Mouse (Mus musculus): ENCODE measurements at regions not wholly inside any gene's neighbourhood (a gene's known extent, or its start where the extent isn't known, plus 50 kb on each side); places are given as distances from the start of the nearest gene placed in this dataset.

DNA sequence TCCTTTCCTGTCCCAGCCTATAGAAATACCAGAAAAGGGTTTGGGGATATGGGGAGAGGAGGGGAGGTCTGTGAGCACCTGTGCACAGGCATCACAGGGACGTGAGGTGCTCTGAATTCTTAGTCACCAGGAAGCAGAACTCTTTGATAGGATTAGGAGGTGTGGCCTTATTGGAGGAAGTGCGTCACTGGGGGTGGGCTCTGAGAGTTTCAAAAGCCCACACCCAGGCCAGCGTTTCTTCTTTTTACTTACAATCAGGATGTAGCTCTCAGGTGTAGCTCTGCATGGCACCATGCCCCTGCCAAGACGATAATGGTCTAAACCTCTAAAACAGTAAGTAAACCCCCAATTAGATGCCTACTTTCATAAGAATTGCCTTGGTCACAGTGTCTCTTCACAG is 162.6 kb upstream of the Ank start:
- Histone ChIP-seq H3K4me1 (ENCODE audit: control insufficient read depth, insufficient read depth, low read length) (no peaks in the 10 kb centered on the region), H3K9me3 (ENCODE audit: control insufficient read depth, low read length) (no peaks in the 10 kb centered on the region), H3K4me2 (replicated peaks; ENCODE audit: low read depth, low read length, severe bottlenecking) (no peak overlapping the region), H3K9ac (ENCODE audit: low read depth, low read length, severe bottlenecking) (no peak overlapping the region), H3K27ac (replicated peaks; ENCODE audit: low read depth, low read length) (no peak overlapping the region), H3K27me3 (ENCODE audit: control insufficient read depth, insufficient read depth, low read length) (no peaks in the 10 kb centered on the region), H3K36me3 (ENCODE audit: control insufficient read depth, insufficient read depth, low read length) (no peaks in the 10 kb centered on the region), H3K4me3 (replicated peaks; ENCODE audit: low read length) (no peak overlapping the region)
- ATAC-seq (ENCODE audit: low FRiP score, low read depth) (no peak), DNase-seq (ENCODE audit: low spot score) (no peak)
- no peak for TF ChIP-seq POLR2A (IDR thresholded peaks at IDR 0.05; ENCODE audit: borderline replicate concordance, extremely low read depth, insufficient read depth, insufficient read length)
- 73% methylated on average over 4 of the region's 4 CpGs for WGBS

DNA sequence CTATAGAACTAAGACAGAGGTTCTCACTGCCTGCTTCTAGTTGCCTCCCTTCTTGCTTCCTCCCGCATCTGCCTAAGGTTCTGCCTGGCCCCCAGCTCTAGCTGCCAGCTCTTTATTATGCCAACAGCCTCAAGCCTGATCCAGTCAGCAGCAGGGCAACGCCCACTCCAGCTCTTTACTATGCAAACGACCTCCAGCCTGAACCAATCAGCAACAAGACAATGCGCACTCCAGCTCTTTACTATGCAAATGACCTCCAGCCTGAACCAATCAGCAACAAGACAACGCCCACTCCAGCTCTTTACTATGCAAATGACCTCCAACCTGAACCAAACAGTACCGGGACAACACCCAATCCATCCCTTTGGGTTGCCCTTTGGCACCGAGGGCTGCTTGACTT is 162.2 kb upstream of the Ank start:
- DNase-seq (ENCODE audit: low spot score) (no peak), ATAC-seq (ENCODE audit: low FRiP score, low read depth) (no peak)
- Histone ChIP-seq H3K27me3 (ENCODE audit: control insufficient read depth, insufficient read depth, low read length) (no peaks in the 10 kb centered on the region), H3K9ac (ENCODE audit: low read depth, low read length, severe bottlenecking) (no peak overlapping the region), H3K4me3 (replicated peaks; ENCODE audit: low read length) (no peak overlapping the region), H3K4me2 (replicated peaks; ENCODE audit: low read depth, low read length, severe bottlenecking) (no peak overlapping the region), H3K9me3 (ENCODE audit: control insufficient read depth, low read length) (no peaks in the 10 kb centered on the region), H3K36me3 (ENCODE audit: control insufficient read depth, insufficient read depth, low read length) (no peaks in the 10 kb centered on the region), H3K4me1 (ENCODE audit: control insufficient read depth, insufficient read depth, low read length) (no peaks in the 10 kb centered on the region), H3K27ac (replicated peaks; ENCODE audit: low read depth, low read length) (no peak overlapping the region)
- no peak for TF ChIP-seq POLR2A (IDR thresholded peaks at IDR 0.05; ENCODE audit: borderline replicate concordance, extremely low read depth, insufficient read depth, insufficient read length)
- 68% methylated on average over 7 of the region's 7 CpGs for WGBS

DNA sequence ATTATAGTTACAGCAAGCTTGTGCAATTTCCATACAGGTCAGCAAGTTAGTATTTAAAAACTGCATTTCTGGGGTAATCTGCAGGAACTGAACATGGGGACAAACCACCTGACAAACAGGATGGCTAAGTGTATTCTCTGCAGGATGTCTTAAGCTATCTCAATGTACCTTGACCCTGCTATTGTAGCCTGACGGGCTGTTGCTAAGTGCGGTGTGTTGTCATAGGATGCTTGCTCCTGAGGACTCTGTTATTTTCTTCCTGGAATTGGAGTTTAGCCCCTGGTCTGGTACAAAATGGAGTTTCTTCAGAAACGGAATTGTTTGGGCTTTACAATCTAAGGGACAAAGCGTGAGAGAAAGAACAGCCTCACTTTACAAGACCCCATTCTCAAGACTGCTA is 161.4 kb upstream of the Ank start:
- WGBS = 90% methylated on average over 4 of the region's 4 CpGs

DNA sequence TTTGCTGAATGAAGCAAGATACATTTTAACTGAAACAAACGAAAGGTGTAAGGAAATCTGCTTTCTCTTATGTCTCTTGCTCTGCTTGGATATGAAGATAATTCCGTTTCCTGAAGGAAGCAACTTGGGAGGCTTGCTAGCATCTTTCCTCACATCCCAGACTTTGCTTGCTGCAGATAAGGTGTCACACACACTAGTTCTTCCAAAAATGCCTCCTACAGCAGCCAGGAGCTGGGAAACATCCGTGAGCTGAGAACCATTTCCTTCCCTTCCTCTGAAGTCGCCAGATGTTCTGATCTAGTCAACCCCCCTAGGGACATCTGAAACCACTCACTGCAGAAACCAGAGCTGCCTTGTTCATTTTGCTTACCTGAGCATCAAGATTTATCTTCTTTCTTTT is 157.8 kb upstream of the Ank start:
- 24% methylated on average over 4 of the region's 4 CpGs for WGBS
- TF ChIP-seq POLR2A (IDR thresholded peaks at IDR 0.05; ENCODE audit: borderline replicate concordance, extremely low read depth, insufficient read depth, insufficient read length) = no peak
- Histone ChIP-seq H3K27ac (replicated peaks; ENCODE audit: low read depth, low read length) (no peak overlapping the region), H3K36me3 (ENCODE audit: control insufficient read depth, insufficient read depth, low read length) (no peaks in the 10 kb centered on the region), H3K9me3 (ENCODE audit: control insufficient read depth, low read length) (no peaks in the 10 kb centered on the region), H3K4me3 (replicated peaks; ENCODE audit: low read length) (no peak overlapping the region), H3K27me3 (ENCODE audit: control insufficient read depth, insufficient read depth, low read length) (no peaks in the 10 kb centered on the region), H3K4me2 (replicated peaks; ENCODE audit: low read depth, low read length, severe bottlenecking) (no peak overlapping the region), H3K9ac (ENCODE audit: low read depth, low read length, severe bottlenecking) (no peak overlapping the region), H3K4me1 (ENCODE audit: control insufficient read depth, insufficient read depth, low read length) (no peaks in the 10 kb centered on the region)
- DNase-seq (ENCODE audit: low spot score) (peak; percentile 13), ATAC-seq (ENCODE audit: low FRiP score, low read depth) (no peak)

More for the DNA sequence above, 161.4 kb upstream of the Ank start:
- Histone ChIP-seq H3K4me2 (replicated peaks; ENCODE audit: low read depth, low read length, severe bottlenecking) (no peak overlapping the region), H3K9me3 (ENCODE audit: control insufficient read depth, low read length) (no peaks in the 10 kb centered on the region), H3K9ac (ENCODE audit: low read depth, low read length, severe bottlenecking) (no peak overlapping the region), H3K4me1 (ENCODE audit: control insufficient read depth, insufficient read depth, low read length) (no peaks in the 10 kb centered on the region), H3K36me3 (ENCODE audit: control insufficient read depth, insufficient read depth, low read length) (no peaks in the 10 kb centered on the region), H3K27me3 (ENCODE audit: control insufficient read depth, insufficient read depth, low read length) (no peaks in the 10 kb centered on the region), H3K27ac (replicated peaks; ENCODE audit: low read depth, low read length) (no peak overlapping the region), H3K4me3 (replicated peaks; ENCODE audit: low read length) (no peak overlapping the region)
- ATAC-seq (ENCODE audit: low FRiP score, low read depth) = no peak
- TF ChIP-seq POLR2A (IDR thresholded peaks at IDR 0.05; ENCODE audit: borderline replicate concordance, extremely low read depth, insufficient read depth, insufficient read length) = no peak
- no peak for DNase-seq (ENCODE audit: low spot score)

DNA sequence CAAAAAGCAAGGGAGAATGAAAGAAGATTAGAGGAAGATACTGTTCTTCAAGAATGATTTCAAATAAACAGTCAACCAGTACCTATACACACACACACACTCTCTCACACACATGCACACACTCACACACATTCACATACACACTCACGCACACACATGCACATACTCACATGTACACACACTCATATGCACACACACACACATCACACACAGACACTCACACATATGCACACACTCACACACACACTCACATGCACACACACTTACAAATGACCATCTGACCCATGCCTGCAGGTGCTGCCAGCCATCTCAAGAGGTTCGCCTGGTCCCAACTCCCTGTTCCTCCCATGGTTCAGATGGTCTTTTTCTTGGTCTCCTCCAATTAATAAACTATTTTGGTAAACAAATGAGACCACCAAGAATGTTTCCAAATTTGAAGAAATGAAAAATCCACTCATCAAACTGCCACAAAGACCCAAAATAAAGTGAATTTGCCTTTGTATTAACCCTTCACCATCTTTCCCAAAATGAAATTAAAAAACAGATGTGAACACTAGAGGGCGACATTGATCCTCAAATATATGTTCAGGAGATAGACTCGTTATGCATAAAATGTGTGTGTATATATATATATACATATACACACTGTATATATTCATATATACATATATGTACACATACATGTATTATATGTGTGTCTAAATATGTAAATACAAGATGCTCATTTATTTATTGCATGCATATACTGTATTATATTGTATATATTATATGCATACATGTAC is 150.3 kb upstream of the Ank start:
- Histone ChIP-seq H3K9ac (ENCODE audit: low read depth, low read length, severe bottlenecking) (no peak overlapping the region), H3K4me1 (ENCODE audit: control insufficient read depth, insufficient read depth, low read length) (no peaks in the 10 kb centered on the region), H3K4me2 (replicated peaks; ENCODE audit: low read depth, low read length, severe bottlenecking) (no peak overlapping the region), H3K27ac (replicated peaks; ENCODE audit: low read depth, low read length) (no peak overlapping the region), H3K4me3 (replicated peaks; ENCODE audit: low read length) (no peak overlapping the region), H3K27me3 (ENCODE audit: control insufficient read depth, insufficient read depth, low read length) (no peaks in the 10 kb centered on the region), H3K36me3 (ENCODE audit: control insufficient read depth, insufficient read depth, low read length) (no peaks in the 10 kb centered on the region), H3K9me3 (ENCODE audit: control insufficient read depth, low read length) (no peaks in the 10 kb centered on the region)
- ATAC-seq (ENCODE audit: low FRiP score, low read depth) = no peak
- WGBS = 51% methylated on average over 4 of the region's 4 CpGs
- no peak for TF ChIP-seq POLR2A (IDR thresholded peaks at IDR 0.05; ENCODE audit: borderline replicate concordance, extremely low read depth, insufficient read depth, insufficient read length)
- peak; percentile 29 for DNase-seq (ENCODE audit: low spot score)

Data from limb, embryonic 14.5 days (tissue).